Mouse (Mus musculus) hindbrain, embryonic 15.5 days (tissue): ENCODE data around the gene March1. TPM values are rescaled to one million over a fixed set of nuclear protein-coding genes. Genes with fewer than 3 reads are reported as not detected.

ENCODE experiments used
- ATAC-seq: fragments of 200-750 bp; cut with Nextera tagmentation; 2 replicates; pipeline ENCODE4 v1.8.0; 2017; ENCODE audit warnings: low read depth, moderate number of reproducible peaks, moderate TSS enrichment; ENCODE audit not compliant: low FRiP score
- H3K27ac ChIP-seq: fragments of 300-500 bp; sonication (generic); replicated peaks from 2 replicates; pipeline ENCODE4 v1.5.1; 2015; ENCODE audit warnings: mild to moderate bottlenecking, inconsistent platforms
- H3K27me3 ChIP-seq: fragments of 300-500 bp; sonication (generic); 2 replicates; pipeline ENCODE4 v1.6.1; 2015; ENCODE audit warnings: control low read depth, inconsistent platforms
- H3K36me3 ChIP-seq: fragments of 300-500 bp; sonication (generic); 2 replicates; pipeline ENCODE4 v1.6.1; 2015; ENCODE audit warnings: control low read depth, inconsistent platforms
- H3K4me1 ChIP-seq: fragments of 300-500 bp; sonication (generic); replicated peaks from 2 replicates; pipeline ENCODE4 v1.6.1; 2015; ENCODE audit warnings: control low read depth, inconsistent platforms
- H3K4me2 ChIP-seq: fragments of 300-500 bp; sonication (generic); 2 replicates; pipeline ENCODE4 v1.6.1; 2015; ENCODE audit warnings: moderate library complexity, mild to moderate bottlenecking, inconsistent platforms
- H3K4me3 ChIP-seq: fragments of 300-500 bp; sonication (generic); 2 replicates; pipeline ENCODE4 v1.5.1; 2015; ENCODE audit warnings: mild to moderate bottlenecking, inconsistent platforms
- H3K9ac ChIP-seq: fragments of 300-500 bp; sonication (generic); 2 replicates; pipeline ENCODE4 v1.6.1; 2015; ENCODE audit warnings: inconsistent platforms
- H3K9me3 ChIP-seq: fragments of 300-500 bp; sonication (generic); 2 replicates; pipeline ENCODE4 v1.6.1; 2016; ENCODE audit warnings: control low read depth, inconsistent platforms
- WGBS: fragments of 180-500 bp; shearing (Covaris S2); methylation state at CpG from one replicate; pipeline ENCODE4 v1.1.7; 2015; 5-methylcytosine and 5-hydroxymethylcytosine counted together
- polyA plus RNA-seq: library from polyadenylated mRNA; unstranded; fragments of >200 nt; fragmentation: Nextera tagmentation; extraction: Ambion mirVana; gene quantifications from 2 replicates; pipeline ENCODE4 v1.2.1, GENCODE M21; 2015

March1 gene
- polyA plus RNA-seq, 1 experiment from 2014 or later: 43.3 TPM

DNA sequence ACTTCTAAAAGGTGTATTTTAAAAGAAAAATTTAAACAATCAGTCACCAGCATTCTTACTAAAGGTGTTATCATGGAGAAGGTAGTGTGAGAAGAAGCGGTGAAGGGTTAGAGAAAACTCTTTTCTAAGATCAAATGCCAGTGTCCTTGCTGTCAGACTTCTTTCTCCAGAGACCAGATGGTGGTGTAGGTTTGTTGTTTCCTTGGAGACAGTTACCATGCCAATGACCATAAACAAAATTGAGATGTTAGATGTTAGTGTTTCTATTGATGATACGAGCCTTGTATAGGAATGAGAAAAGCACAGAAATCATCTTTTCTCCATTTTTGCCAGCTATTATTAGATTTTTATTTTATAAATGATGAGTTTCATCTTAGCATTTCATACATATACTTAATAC is 158.1 kb downstream of the March1 start:
- Histone ChIP-seq H3K9ac (no peak overlapping the region), H3K9me3 (no peaks in the 10 kb centered on the region), H3K4me1 (no peaks in the 10 kb centered on the region), H3K36me3 (no peaks in the 10 kb centered on the region), H3K27me3 (no peaks in the 10 kb centered on the region), H3K27ac (no peak overlapping the region), H3K4me3 (no peak overlapping the region), H3K4me2 (no peak overlapping the region)
- ATAC-seq: no peak
- 57% methylated on average over 2 of the region's 2 CpGs for WGBS

DNA sequence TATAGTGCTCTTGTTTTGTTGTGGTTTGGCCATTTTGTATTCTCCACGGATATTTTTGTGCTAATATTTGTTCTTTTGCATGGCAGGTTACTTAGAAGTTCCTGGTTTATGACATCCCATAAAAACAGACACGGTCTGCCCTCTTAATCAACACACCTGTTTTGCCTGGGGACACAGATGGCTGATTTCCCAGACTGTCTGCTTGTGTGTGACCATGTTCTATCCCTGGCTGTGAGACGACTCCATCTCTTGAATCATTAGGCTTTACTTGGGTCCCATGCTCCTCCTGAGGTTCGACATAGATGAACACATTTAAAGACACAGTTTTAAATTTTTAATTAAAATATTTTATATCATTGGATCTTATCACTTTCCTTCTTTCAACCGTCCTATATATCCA is 163.5 kb downstream of the March1 start:
- Histone ChIP-seq H3K4me1 (no peaks in the 10 kb centered on the region), H3K27ac (no peak overlapping the region), H3K36me3 (no peaks in the 10 kb centered on the region), H3K4me3 (no peak overlapping the region), H3K9me3 (no peaks in the 10 kb centered on the region), H3K9ac (no peak overlapping the region), H3K4me2 (no peak overlapping the region), H3K27me3 (no peaks in the 10 kb centered on the region)
- no peak for ATAC-seq
- 68% methylated on average over 5 of the region's 5 CpGs for WGBS

DNA sequence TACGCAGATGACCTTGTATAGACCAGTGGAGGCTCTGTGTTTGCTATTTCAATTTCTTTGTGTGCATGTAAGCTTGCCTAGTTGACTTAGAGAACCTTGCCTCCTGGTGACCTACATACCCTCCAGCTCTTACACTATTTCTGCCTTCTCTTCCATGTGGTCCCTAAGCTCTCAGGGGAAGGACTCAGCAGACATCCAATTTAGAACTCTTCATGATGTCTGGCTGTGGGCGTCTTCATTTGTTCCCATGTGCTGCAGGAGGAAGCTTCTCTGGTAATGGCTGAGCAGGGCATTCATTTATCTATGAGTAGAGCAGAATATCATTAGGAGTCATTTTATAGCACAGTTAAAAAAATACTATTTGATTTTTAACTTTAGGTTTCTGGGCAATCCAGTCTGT is 195.3 kb downstream of the March1 start:
- no peak for ATAC-seq
- WGBS: 86% methylated on average over 2 of the region's 2 CpGs

DNA sequence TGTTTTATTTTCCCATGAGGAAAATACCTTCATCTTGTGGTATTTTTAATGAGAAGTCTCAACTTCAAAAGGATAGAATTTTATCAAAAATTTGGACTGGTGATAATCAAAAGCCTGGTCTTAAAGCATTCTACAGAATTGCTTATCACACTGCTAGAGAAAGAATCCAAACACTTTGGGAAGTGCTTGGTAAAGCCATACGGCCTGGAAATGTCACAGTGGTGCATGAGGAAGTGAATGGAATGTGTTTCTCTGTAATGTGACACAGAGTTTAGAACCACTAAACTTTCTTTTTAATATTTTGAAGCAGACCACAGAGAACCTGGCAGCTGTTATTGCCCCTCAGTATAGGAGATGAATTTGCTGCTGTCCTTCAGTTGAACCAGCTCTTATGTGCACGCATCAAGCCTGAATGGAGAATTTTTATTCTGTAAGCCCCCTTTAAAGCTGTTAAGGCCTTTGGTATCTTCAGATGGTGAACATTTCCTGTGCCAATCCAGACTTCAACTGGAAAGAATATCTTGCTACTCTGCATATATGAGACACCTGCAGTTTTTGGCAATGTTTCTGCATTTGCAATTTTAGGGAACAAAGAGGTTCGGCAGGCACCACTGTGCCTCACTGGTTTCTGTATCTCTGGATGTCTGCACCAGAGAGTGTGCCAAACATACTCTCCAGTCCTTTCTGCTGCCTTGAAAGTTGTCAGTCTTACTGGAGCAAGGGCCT is 304.8 kb downstream of the March1 start:
- H3K9ac ChIP-seq: no peak overlapping the region
- H3K36me3 ChIP-seq: no peaks in the 10 kb centered on the region
- no peak overlapping the region for H3K4me2 ChIP-seq
- no peaks in the 10 kb centered on the region for H3K4me1 ChIP-seq
- H3K27ac ChIP-seq: no peak overlapping the region
- no peaks in the 10 kb centered on the region for H3K27me3 ChIP-seq
- WGBS: 62% methylated on average over 3 of the region's 3 CpGs
- no peaks in the 10 kb centered on the region for H3K9me3 ChIP-seq
- peak; percentile 56 for ATAC-seq
- no peak overlapping the region for H3K4me3 ChIP-seq

More for the DNA sequence above, 195.3 kb downstream of the March1 start:
- Histone ChIP-seq H3K4me3 (no peak overlapping the region), H3K4me1 (no peaks in the 10 kb centered on the region), H3K9ac (no peak overlapping the region), H3K27me3 (no peaks in the 10 kb centered on the region), H3K27ac (no peak overlapping the region), H3K9me3 (no peaks in the 10 kb centered on the region), H3K4me2 (no peak overlapping the region), H3K36me3 (no peaks in the 10 kb centered on the region)

DNA sequence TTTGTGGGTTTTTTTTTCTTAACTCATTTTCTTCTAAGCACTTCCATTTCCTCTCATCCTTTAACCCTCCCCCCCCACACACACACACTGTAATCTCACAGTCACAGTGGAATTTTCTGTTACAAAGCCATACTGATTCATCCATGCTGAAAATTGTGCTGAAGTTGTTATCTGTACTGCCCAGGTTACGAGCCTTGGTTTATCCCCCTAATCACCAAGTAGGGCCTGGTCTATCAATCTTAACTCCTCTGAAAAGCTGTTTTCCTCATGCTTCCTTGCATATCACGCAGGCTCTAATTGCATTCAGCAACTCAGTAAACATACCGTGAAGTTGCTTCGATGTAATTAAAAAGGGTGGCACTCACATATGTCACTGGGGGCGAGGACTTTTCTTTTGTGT is 339.2 kb downstream of the March1 start:
- Histone ChIP-seq H3K27ac (no peak overlapping the region), H3K4me3 (no peak overlapping the region), H3K9me3 (no peaks in the 10 kb centered on the region), H3K4me2 (no peak overlapping the region), H3K27me3 (no peaks in the 10 kb centered on the region), H3K36me3 (no peaks in the 10 kb centered on the region), H3K9ac (no peak overlapping the region), H3K4me1 (no peaks in the 10 kb centered on the region)
- WGBS: 14% methylated on average over 5 of the region's 5 CpGs
- 0 out of 2 replicates have a peak, but pooled peaks have one; percentile 19 for ATAC-seq

DNA sequence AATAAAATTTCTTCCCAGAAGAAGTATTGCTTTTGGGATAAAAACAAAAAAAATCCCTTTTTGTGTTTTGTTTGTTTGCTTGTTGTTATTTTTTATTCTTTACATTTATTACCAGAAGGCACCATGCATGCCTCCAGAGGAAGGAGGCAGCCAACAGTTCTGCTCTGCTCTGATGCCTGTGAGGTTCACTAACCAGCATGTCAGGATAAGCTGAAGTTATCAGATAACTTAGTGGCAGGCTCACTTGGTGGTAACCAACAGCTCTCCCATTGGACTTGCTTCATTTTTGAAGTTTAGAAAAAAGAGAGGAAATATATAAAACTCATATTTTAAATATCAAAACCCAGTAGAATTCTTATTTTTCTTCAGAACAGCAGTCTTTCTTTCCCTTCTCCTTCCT is 339.8 kb downstream of the March1 start:
- no peak overlapping the region for H3K4me2 ChIP-seq
- no peak overlapping the region for H3K27ac ChIP-seq
- no peak overlapping the region for H3K9ac ChIP-seq
- no peaks in the 10 kb centered on the region for H3K27me3 ChIP-seq
- H3K36me3 ChIP-seq: no peaks in the 10 kb centered on the region
- no peaks in the 10 kb centered on the region for H3K9me3 ChIP-seq
- H3K4me3 ChIP-seq: no peak overlapping the region
- no peak for ATAC-seq
- no peaks in the 10 kb centered on the region for H3K4me1 ChIP-seq

DNA sequence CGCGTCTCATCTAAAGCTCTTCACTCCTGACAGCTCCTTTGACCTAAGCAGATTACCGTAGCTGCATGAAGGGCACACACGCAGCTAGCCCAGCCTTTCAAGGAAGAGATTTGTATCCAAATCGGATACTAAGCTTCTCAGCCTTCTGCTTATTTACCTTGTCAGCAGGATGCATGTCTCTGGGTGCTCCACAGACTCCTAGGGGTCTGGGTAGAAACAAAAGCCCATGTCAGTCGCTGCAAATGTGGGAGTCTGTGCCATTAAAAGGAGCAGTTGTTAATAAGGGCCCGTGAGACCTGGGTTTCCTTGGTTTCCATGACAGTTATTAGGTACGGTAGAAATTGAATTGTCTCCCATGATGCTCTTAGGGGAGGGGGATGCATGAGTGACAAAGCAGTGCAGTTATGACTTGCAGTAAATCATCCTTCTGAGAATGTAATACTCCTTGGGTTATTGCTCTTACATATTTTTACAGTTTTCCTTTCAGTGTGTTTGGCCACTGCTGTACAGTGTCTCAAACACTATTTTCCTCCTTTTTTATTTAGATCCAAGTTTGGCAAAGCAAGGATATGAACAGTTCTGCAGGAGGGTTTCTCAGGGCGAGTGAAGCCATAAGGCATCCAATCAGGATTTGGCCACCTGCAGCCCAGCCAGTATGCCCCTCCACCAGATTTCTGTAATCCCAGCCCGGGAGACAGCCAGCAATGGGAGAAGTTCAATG is 349.0 kb downstream of the March1 start:
- Histone ChIP-seq H3K9ac (peak overlapping the region; percentile 28; the same call in 1 of the 2 replicates), H3K27me3 (no peaks in the 10 kb centered on the region)

DNA sequence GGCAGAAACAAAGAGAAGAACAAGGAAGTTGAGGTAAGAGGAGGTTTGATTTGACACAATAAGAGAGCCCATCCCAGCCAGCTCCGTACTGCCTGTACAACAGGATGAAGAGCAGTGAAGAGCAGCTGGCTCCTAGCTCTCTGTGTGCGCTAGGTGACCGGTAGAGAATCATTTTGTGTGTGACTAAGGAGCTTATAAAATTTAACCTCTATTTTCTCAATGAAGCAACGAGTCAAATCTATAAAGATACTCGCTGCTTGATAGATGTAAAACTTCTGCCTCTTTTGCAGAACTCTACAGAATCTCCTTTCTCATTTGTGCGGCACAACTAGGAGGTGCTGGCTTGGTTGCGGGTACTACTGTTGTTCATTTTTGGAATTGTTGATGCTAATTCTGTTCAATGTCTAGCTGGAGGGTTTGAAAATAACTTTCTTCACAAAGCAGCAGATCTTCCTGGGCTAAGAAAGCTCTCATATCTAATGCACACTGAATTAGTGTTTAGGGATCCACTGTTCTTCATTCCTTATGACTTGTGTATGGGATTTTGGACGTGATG is 349.6 kb downstream of the March1 start:
- Histone ChIP-seq H3K27me3 (no peaks in the 10 kb centered on the region), H3K36me3 (no peaks in the 10 kb centered on the region), H3K4me1 (peaks cover 14% of the 10 kb centered on the region), H3K4me3 (no peak overlapping the region), H3K4me2 (peak overlapping the region; percentile 49), H3K27ac (peak overlapping the region; percentile 65; the same call in 1 of the 2 replicates), H3K9ac (no peak overlapping the region), H3K9me3 (no peaks in the 10 kb centered on the region)
- ATAC-seq: peak; percentile 44; the same call in 1 of the 2 replicates
- 53% methylated on average over 8 of the region's 8 CpGs for WGBS

More for the DNA sequence above, 349.0 kb downstream of the March1 start:
- H3K9me3 ChIP-seq: no peaks in the 10 kb centered on the region
- H3K4me2 ChIP-seq: peak overlapping the region; percentile 49
- ATAC-seq: peak; percentile 82
- peak overlapping the region; percentile 17; the same call in 1 of the 2 replicates for H3K4me3 ChIP-seq
- peak overlapping the region; percentile 65 for H3K27ac ChIP-seq
- H3K4me1 ChIP-seq: peaks cover 14% of the 10 kb centered on the region
- whole genome bisulfite sequencing: 3% methylated on average over 10 of the region's 10 CpGs
- no peaks in the 10 kb centered on the region for H3K36me3 ChIP-seq

DNA sequence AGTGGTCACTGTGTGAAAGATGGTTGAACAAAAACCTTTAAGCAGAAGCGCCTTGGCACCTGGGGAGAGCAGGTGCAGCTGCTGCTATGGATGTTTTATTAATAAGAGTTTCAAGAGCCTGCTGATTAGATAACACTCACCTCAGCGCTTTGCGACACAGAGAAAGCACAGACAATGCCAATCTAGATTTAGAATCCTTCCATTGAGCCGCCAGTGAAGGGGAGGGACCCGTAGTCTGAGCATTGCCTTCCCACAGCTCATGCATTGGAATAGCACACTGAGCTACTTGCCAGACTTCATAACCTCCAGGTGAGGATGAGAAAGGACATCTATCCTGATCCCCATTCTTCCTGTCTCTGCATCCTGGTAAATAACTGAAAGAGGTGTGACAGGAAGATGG is 359.2 kb downstream of the March1 start:
- Histone ChIP-seq H3K9ac (no peak overlapping the region), H3K4me1 (no peaks in the 10 kb centered on the region), H3K4me2 (no peak overlapping the region), H3K4me3 (no peak overlapping the region), H3K36me3 (no peaks in the 10 kb centered on the region), H3K27ac (no peak overlapping the region), H3K9me3 (no peaks in the 10 kb centered on the region), H3K27me3 (no peaks in the 10 kb centered on the region)
- peak; percentile 45; the same call in 1 of the 2 replicates for ATAC-seq
- 62% methylated on average over 5 of the region's 5 CpGs for WGBS

DNA sequence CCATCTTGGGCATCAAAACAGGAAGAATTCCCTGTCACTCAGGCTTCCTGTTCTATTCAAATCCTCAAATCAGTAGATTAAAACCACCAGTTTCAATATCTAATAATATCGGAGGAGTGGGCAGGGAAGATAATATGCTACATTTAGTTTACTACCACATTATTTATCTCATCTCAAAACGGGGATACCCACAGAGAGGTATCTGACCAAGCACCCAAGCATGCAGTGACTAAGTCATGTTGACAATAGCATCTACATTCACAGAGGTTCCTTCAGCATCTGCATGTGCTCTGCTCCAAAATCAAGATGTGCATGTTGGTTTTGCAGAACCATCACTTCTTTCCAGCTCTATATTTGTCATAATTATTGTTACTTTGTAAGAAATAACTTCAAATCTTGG is 364.3 kb downstream of the March1 start:
- H3K27me3 ChIP-seq: no peaks in the 10 kb centered on the region
- H3K9ac ChIP-seq: no peak overlapping the region
- no peaks in the 10 kb centered on the region for H3K4me1 ChIP-seq
- no peak overlapping the region for H3K4me2 ChIP-seq
- no peak for ATAC-seq
- H3K36me3 ChIP-seq: no peaks in the 10 kb centered on the region
- H3K27ac ChIP-seq: no peak overlapping the region
- WGBS: 92% methylated on average over 2 of the region's 2 CpGs
- no peak overlapping the region for H3K4me3 ChIP-seq
- H3K9me3 ChIP-seq: no peaks in the 10 kb centered on the region

DNA sequence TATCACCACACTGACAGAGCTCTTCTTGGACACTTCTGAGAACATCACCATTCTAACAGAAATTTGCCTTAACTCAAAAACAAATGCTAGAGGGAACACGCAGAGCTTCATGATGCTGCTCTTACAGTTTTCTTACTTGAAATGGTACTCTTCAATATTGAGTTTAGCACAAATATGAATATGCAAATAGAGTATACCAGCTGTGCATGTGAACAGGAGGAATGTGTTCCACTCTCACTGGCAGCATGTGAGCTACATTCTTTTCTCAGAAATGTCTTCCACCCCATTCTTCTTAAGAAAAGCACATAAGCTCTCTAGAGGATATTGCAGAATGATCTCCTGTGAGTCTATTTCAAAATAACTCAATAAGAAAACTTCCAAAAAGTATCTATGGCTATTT is 370.0 kb downstream of the March1 start:
- H3K4me2 ChIP-seq: no peak overlapping the region
- no peak overlapping the region for H3K27ac ChIP-seq
- no peaks in the 10 kb centered on the region for H3K4me1 ChIP-seq
- H3K27me3 ChIP-seq: no peaks in the 10 kb centered on the region
- H3K9me3 ChIP-seq: no peaks in the 10 kb centered on the region
- ATAC-seq: no peak
- no peaks in the 10 kb centered on the region for H3K36me3 ChIP-seq
- no peak overlapping the region for H3K4me3 ChIP-seq
- no peak overlapping the region for H3K9ac ChIP-seq
- 85% methylated on average over 1 of the region's 1 CpGs for WGBS

DNA sequence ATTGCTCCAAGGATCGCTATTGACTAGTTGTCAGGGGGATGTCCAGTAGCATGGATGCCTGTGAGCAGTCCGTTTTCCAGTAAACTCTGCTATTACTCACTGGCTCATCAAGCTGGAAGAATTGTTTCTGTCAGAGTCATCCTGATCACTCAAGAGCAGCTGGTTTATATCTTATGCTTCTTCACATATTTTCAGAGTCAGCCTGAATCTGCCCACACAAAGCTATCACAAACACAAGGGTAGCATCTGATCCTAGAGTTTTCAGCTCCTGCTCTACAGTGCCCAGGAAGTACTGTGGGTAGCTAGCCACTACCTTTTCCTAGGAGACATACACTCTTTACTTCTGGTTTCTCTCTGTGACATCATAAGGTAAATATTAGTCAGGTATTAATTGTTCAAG is 405.1 kb downstream of the March1 start:
- H3K9me3 ChIP-seq: no peaks in the 10 kb centered on the region
- WGBS: 89% methylated on average over 2 of the region's 2 CpGs
- H3K4me3 ChIP-seq: no peak overlapping the region
- no peak overlapping the region for H3K4me2 ChIP-seq
- H3K9ac ChIP-seq: no peak overlapping the region
- no peak for ATAC-seq
- no peaks in the 10 kb centered on the region for H3K36me3 ChIP-seq
- no peak overlapping the region for H3K27ac ChIP-seq
- no peaks in the 10 kb centered on the region for H3K27me3 ChIP-seq
- H3K4me1 ChIP-seq: no peaks in the 10 kb centered on the region
